Mouse (Mus musculus) liver, embryonic 14.5 days (tissue): ENCODE measurements around the gene Ehhadh.

Experiments
- CTCF ChIP-seq: IDR thresholded peaks from 2 replicates; pipeline ENCODE4 v1.5.1; 2016; ENCODE audit warnings: antibody characterized with exemption, low read depth, control low read depth
- EP300 ChIP-seq: IDR thresholded peaks from 2 replicates; pipeline ENCODE4 v1.6.1; 2016; ENCODE audit warnings: antibody characterized with exemption, low read depth

- TF ChIP-seq CTCF, result no peak
- no peak for TF ChIP-seq EP300
Measured at GRCm38 (mm10) chr16:21719770-21720169, 67.8 kb downstream of the Ehhadh start.
